Mouse (Mus musculus): Measurements from ENCODE around the gene Hoxd8. TPM values are rescaled to one million over a fixed set of nuclear protein-coding genes. Genes with fewer than 3 reads are reported as not detected.

Gene Hoxd8
- total RNA-seq, 2 experiments from 2014 or later, result not detected

GRCm38 (mm10) chr2:74697567-74698121 is 6.8 kb upstream of the Hoxd8 start, which contains the start of gene Hoxd9:
TSS of gene Hoxd9 (plus strand) at chr2:74697727.
- no peak for ATAC-seq (ENCODE audit: poor library complexity, severe bottlenecking)

- no peak for ATAC-seq (ENCODE audit: poor library complexity, severe bottlenecking)
Measured at GRCm38 (mm10) chr2:74698201-74699052, 6.0 kb upstream of the Hoxd8 start.

- ATAC-seq (ENCODE audit: poor library complexity, severe bottlenecking), result no peak
Measured at GRCm38 (mm10) chr2:74699053-74699430, 5.4 kb upstream of the Hoxd8 start.

- ATAC-seq (ENCODE audit: poor library complexity, severe bottlenecking), result no peak
Measured at GRCm38 (mm10) chr2:74699664-74700545, 4.5 kb upstream of the Hoxd8 start.

- no peak for ATAC-seq (ENCODE audit: poor library complexity, severe bottlenecking)
Measured at GRCm38 (mm10) chr2:74700546-74701112, 3.8 kb upstream of the Hoxd8 start.

- ATAC-seq (ENCODE audit: poor library complexity, severe bottlenecking), result no peak
Measured at GRCm38 (mm10) chr2:74701949-74702819, 2.2 kb upstream of the Hoxd8 start.

GRCm38 (mm10) chr2:74702820-74703219 is 1.6 kb upstream of the Hoxd8 start:
- ATAC-seq (ENCODE audit: poor library complexity, severe bottlenecking), result no peak

GRCm38 (mm10) chr2:74703317-74703716 is 1.1 kb upstream of the Hoxd8 start:
- ATAC-seq (ENCODE audit: poor library complexity, severe bottlenecking), result no peak

GRCm38 (mm10) chr2:74703720-74704392 is 559 bp upstream of the Hoxd8 start:
- no peak for ATAC-seq (ENCODE audit: poor library complexity, severe bottlenecking)

- ATAC-seq (ENCODE audit: poor library complexity, severe bottlenecking), result no peak
Measured at GRCm38 (mm10) chr2:74704999-74705466, 618 bp downstream of the Hoxd8 start.

GRCm38 (mm10) chr2:74705467-74706089 is 1.2 kb downstream of the Hoxd8 start:
- no peak for ATAC-seq (ENCODE audit: poor library complexity, severe bottlenecking)

- ATAC-seq (ENCODE audit: poor library complexity, severe bottlenecking), result no peak
Measured at GRCm38 (mm10) chr2:74706393-74706960, 2.1 kb downstream of the Hoxd8 start.

- ATAC-seq (ENCODE audit: poor library complexity, severe bottlenecking), result no peak
Measured at GRCm38 (mm10) chr2:74707599-74707998, 3.2 kb downstream of the Hoxd8 start.

- ATAC-seq (ENCODE audit: poor library complexity, severe bottlenecking), result no peak
Measured at GRCm38 (mm10) chr2:74708676-74709075, 4.3 kb downstream of the Hoxd8 start.

- no peak for ATAC-seq (ENCODE audit: poor library complexity, severe bottlenecking)
Measured at GRCm38 (mm10) chr2:74709465-74710419, 5.3 kb downstream of the Hoxd8 start.

- no peak for ATAC-seq (ENCODE audit: poor library complexity, severe bottlenecking)
Measured at GRCm38 (mm10) chr2:74710929-74711543, 6.6 kb downstream of the Hoxd8 start.
